Mouse (Mus musculus) MEL-GATA-1-ER (cell line): ENCODE measurements around the gene Gprc5d.

Experiments
- DNase-seq: peaks from one replicate; pipeline ENCODE4 v3.0.0-alpha.2; 2012; ENCODE audit warnings: low read depth; ENCODE audit errors: extremely low read depth

Gprc5d gene

GRCm38 (mm10) chr6:135070347-135070746, 47.7 kb downstream of the Gprc5d start:
- DNase-seq: no peak

- no peak for DNase-seq
These were observed 48.2 kb downstream of the Gprc5d start for GRCm38 (mm10) chr6:135069856-135070255.

- no peak for DNase-seq
These were observed 49.9 kb downstream of the Gprc5d start for GRCm38 (mm10) chr6:135068221-135068620.

- DNase-seq: no peak
These were observed 51.2 kb downstream of the Gprc5d start for GRCm38 (mm10) chr6:135066795-135067445.

GRCm38 (mm10) chr6:135065236-135065957, 52.7 kb downstream of the Gprc5d start, which contains the start of gene Gprc5a:
Gene Gprc5a, plus strand, starts transcription at chr6:135065651.
- peak; percentile 21 for DNase-seq

GRCm38 (mm10) chr6:135064621-135065020, 53.5 kb downstream of the Gprc5d start:
- DNase-seq: no peak

GRCm38 (mm10) chr6:135060728-135061127, 57.4 kb downstream of the Gprc5d start:
- no peak for DNase-seq
